ENCODE assay signal across 8 mouse cellular contexts in the genomic region with DNA sequence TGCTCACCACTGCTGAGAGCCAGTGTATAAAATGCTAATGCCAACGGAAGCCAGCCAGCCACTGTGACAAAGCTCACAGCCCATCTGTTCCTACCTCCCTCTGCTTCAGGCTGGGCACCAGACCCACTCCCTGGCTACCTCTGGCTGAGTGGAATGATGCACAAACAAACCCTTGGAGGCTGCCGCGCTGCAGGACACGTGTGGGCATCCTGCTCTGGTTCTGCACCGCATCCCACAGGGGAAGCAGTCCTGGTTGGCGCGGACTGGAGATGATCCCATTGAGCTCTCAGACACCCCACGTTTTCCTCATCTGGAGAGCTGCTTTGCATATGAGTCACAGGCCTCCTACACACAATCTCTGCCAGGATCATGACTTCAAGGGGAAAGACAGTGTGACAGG.
A peak's percentile ranks its signal among the peaks of the same experiment; 100 is the strongest.
DNase-seq lines count a peak whose midpoint lies in the region; ATAC-seq lines count a peak whose summit lies in the region.
"Had no signal": no experiment of that assay in that cellular context is flagged by ENCODE, and none has a peak within 500 bp of the region (broad histone marks: within the 10 kb centered on the region; RNA-seq: fewer than 3 reads in every experiment).

No protein-coding gene starts in this region.

- DNase-seq in 3134 (ENCODE audit: extremely low read depth, insufficient read length, low spot score) (peak; percentile 75), 3T3-L1 (ENCODE audit: low read depth, low spot score) (peak; percentile 93)
- peak; percentile 85 to 91 for DNase-seq in frontal cortex, postnatal 36 days (ENCODE audit: low spot score in 2 of 2)
- DNase-seq in left cerebral cortex, adult 8-10 months (ENCODE audit: low spot score in 2 of 2), result peak; percentile 60 to 95
- no peak for DNase-seq in heart, postnatal 14 days
- DNase-seq in lung, adult 18-20 months, result no peak
- DNase-seq: gastrocnemius, postnatal 10 days had no signal

- no peak for ATAC-seq in erythroblast, adult 5-6 weeks (replicated peaks; ENCODE audit: low FRiP score, poor library complexity, severe bottlenecking)

- intact Hi-C loops in heart, postnatal 14 days (cut with DNase I), result no loop called here

Comparison
In these comparisons a context has a peak if more than half of its experiments do, and no peak if none do; other contexts are left out.
1. DNase-seq: peak in 3134 (single experiment), 3T3-L1 (single experiment), frontal cortex, postnatal 36 days (2 of 2) and left cerebral cortex, adult 8-10 months (2 of 2); none in heart, postnatal 14 days (0 of 2) and lung, adult 18-20 months (0 of 2).